Mouse (Mus musculus) kidney, postnatal 0 days (tissue): ENCODE measurements at regions not wholly inside any gene's neighbourhood (a gene's known extent, or its start where the extent isn't known, plus 50 kb on each side); places are given as distances from the start of the nearest gene placed in this dataset.

Experiments
- ATAC-seq: fragments of 200-750 bp; cut with Nextera tagmentation; replicated peaks from 2 replicates; pipeline ENCODE4 v1.8.0; 2017; ENCODE audit warnings: low read depth, moderate number of reproducible peaks, moderate TSS enrichment, moderate library complexity; ENCODE audit not compliant: low FRiP score
- DNase-seq: peaks from one replicate; pipeline ENCODE4 v3.0.0-alpha.2; 2016; ENCODE audit warnings: low spot score
- H3K27ac ChIP-seq: fragments of 300-500 bp; sonication (generic); 2 replicates; pipeline ENCODE4 v1.5.1; 2014; ENCODE audit warnings: mild to moderate bottlenecking
- H3K27me3 ChIP-seq: fragments of 300-500 bp; sonication (generic); 2 replicates; pipeline ENCODE4 v1.6.1; 2014; ENCODE audit warnings: low read length, mixed read lengths; ENCODE audit not compliant: insufficient read depth
- H3K36me3 ChIP-seq: fragments of 300-500 bp; sonication (generic); 2 replicates; pipeline ENCODE4 v1.6.1; 2014; ENCODE audit warnings: low read length, mixed read lengths; ENCODE audit not compliant: insufficient read depth
- H3K4me1 ChIP-seq: fragments of 300-500 bp; sonication (generic); replicated peaks from 2 replicates; pipeline ENCODE4 v1.6.1; 2014; ENCODE audit warnings: antibody characterized with exemption, low read length, mixed read lengths; ENCODE audit not compliant: insufficient read depth
- H3K4me2 ChIP-seq: fragments of 300-500 bp; sonication (generic); 2 replicates; pipeline ENCODE4 v1.6.1; 2014; ENCODE audit warnings: mild to moderate bottlenecking, low read length, moderate library complexity, mixed read lengths
- H3K4me3 ChIP-seq: fragments of 300-500 bp; sonication (generic); replicated peaks from 2 replicates; pipeline ENCODE4 v1.5.1; 2014; ENCODE audit warnings: low read depth, low read length
- H3K9ac ChIP-seq: fragments of 300-500 bp; sonication (generic); 2 replicates; pipeline ENCODE4 v1.6.1; 2014; ENCODE audit warnings: low read depth, low read length
- H3K9me3 ChIP-seq: fragments of 300-500 bp; sonication (generic); replicated peaks from 2 replicates; pipeline ENCODE4 v1.6.1; 2016; ENCODE audit warnings: low read length, inconsistent platforms, mixed read lengths
- CTCF ChIP-seq: IDR thresholded peaks from 2 replicates; pipeline ENCODE4 v1.5.1; 2016; ENCODE audit warnings: antibody characterized with exemption, low read depth, mild to moderate bottlenecking, moderate library complexity
- WGBS: fragments of 180-500 bp; shearing (Covaris S2); extraction: QIAGEN DNeasy Blood & Tissue Kit; methylation state at CpG from one replicate; pipeline ENCODE4 v1.1.7; 2014; 5-methylcytosine and 5-hydroxymethylcytosine counted together

- H3K4me2 ChIP-seq = no peak overlapping the region
- H3K9me3 ChIP-seq = no peaks in the 10 kb centered on the region
- peaks cover 15% of the 10 kb centered on the region; the same call in 1 of the 2 replicates for H3K4me1 ChIP-seq
- 98% methylated on average over 3 of the region's 3 CpGs for WGBS
- DNase-seq = no peak
- H3K27me3 ChIP-seq = no peaks in the 10 kb centered on the region
- no peak for TF ChIP-seq CTCF
- no peak for ATAC-seq
- no peak overlapping the region for H3K4me3 ChIP-seq
- no peak overlapping the region for H3K9ac ChIP-seq
- no peaks in the 10 kb centered on the region for H3K36me3 ChIP-seq
- no peak overlapping the region for H3K27ac ChIP-seq
Measured at GRCm38 (mm10) chr7:129689464-129689863, 97.8 kb downstream of the Wdr11 start.

GRCm38 (mm10) chr7:129690868-129691267, 99.2 kb downstream of the Wdr11 start:
- H3K27me3 ChIP-seq = no peaks in the 10 kb centered on the region

GRCm38 (mm10) chr7:129691619-129692071, 100.0 kb downstream of the Wdr11 start:
- Histone ChIP-seq H3K9ac (no peak overlapping the region), H3K4me1 (peaks cover 8% of the 10 kb centered on the region; the same call in 1 of the 2 replicates), H3K4me3 (no peak overlapping the region), H3K27ac (peak overlapping the region; percentile 43; the same call in 1 of the 2 replicates), H3K27me3 (no peaks in the 10 kb centered on the region), H3K9me3 (no peaks in the 10 kb centered on the region), H3K4me2 (no peak overlapping the region), H3K36me3 (no peaks in the 10 kb centered on the region)
- DNase-seq (peak; percentile 74), ATAC-seq (no peak; the same call in 1 of the 2 replicates)
- no peak for TF ChIP-seq CTCF
- 25% methylated on average over 3 of the region's 3 CpGs for WGBS

More at GRCm38 (mm10) chr7:129690868-129691267, 99.2 kb downstream of the Wdr11 start:
- 84% methylated on average over 6 of the region's 6 CpGs for WGBS
- no peaks in the 10 kb centered on the region for H3K9me3 ChIP-seq
- no peaks in the 10 kb centered on the region for H3K36me3 ChIP-seq
- no peak for DNase-seq
- no peak for ATAC-seq
- H3K4me2 ChIP-seq = no peak overlapping the region
- H3K4me1 ChIP-seq = peaks cover 9% of the 10 kb centered on the region; the same call in 1 of the 2 replicates
- H3K27ac ChIP-seq = no peak overlapping the region
- H3K9ac ChIP-seq = no peak overlapping the region
- TF ChIP-seq CTCF = no peak
- no peak overlapping the region for H3K4me3 ChIP-seq

- H3K4me1 ChIP-seq = 0 out of 2 replicates have a peak, but pooled peaks cover 8% of the 10 kb centered on the region
- no peak for ATAC-seq
- H3K4me2 ChIP-seq = no peak overlapping the region
- no peaks in the 10 kb centered on the region for H3K36me3 ChIP-seq
- no peak for TF ChIP-seq CTCF
- 65% methylated on average over 9 of the region's 9 CpGs for WGBS
- no peak overlapping the region for H3K27ac ChIP-seq
- no peaks in the 10 kb centered on the region for H3K27me3 ChIP-seq
- no peaks in the 10 kb centered on the region for H3K9me3 ChIP-seq
- H3K9ac ChIP-seq = no peak overlapping the region
- H3K4me3 ChIP-seq = no peak overlapping the region
- DNase-seq = no peak
Measured at GRCm38 (mm10) chr7:129693635-129694034, 102.0 kb downstream of the Wdr11 start.

GRCm38 (mm10) chr7:129694168-129694567, 102.5 kb downstream of the Wdr11 start:
- no peak for TF ChIP-seq CTCF
- Histone ChIP-seq H3K9ac (no peak overlapping the region), H3K4me3 (no peak overlapping the region), H3K36me3 (no peaks in the 10 kb centered on the region), H3K4me2 (no peak overlapping the region), H3K9me3 (no peaks in the 10 kb centered on the region), H3K4me1 (0 out of 2 replicates have a peak, but pooled peaks cover 8% of the 10 kb centered on the region), H3K27me3 (no peaks in the 10 kb centered on the region), H3K27ac (no peak overlapping the region)
- DNase-seq = no peak
- ATAC-seq = no peak

GRCm38 (mm10) chr7:129699931-129700570, 108.4 kb downstream of the Wdr11 start:
- Histone ChIP-seq H3K27ac (no peak overlapping the region), H3K36me3 (no peaks in the 10 kb centered on the region), H3K4me3 (no peak overlapping the region), H3K4me2 (no peak overlapping the region), H3K9me3 (no peaks in the 10 kb centered on the region), H3K27me3 (no peaks in the 10 kb centered on the region), H3K4me1 (no peaks in the 10 kb centered on the region), H3K9ac (no peak overlapping the region)
- 59% methylated on average over 5 of the region's 5 CpGs for WGBS
- ATAC-seq = no peak
- no peak for DNase-seq
- no peak for TF ChIP-seq CTCF
